Mouse (Mus musculus) ES-E14 (cell line): ENCODE data around the gene Ankar. TPM values are rescaled to one million over a fixed set of nuclear protein-coding genes. Genes with fewer than 3 reads are reported as not detected.

ENCODE experiments used
- DNase-seq: peaks from one replicate; pipeline ENCODE4 v3.0.0-alpha.2; 2013; ENCODE audit warnings: low read depth, low spot score
- H3K27ac ChIP-seq: 2 replicates; pipeline ENCODE4 v1.5.1; 2012; ENCODE audit warnings: low read depth, mild to moderate bottlenecking, low read length, moderate library complexity, mixed read lengths; ENCODE audit not compliant: poor library complexity, insufficient read depth, severe bottlenecking
- H3K36me3 ChIP-seq: 2 replicates; pipeline ENCODE4 v1.6.1; 2012; ENCODE audit warnings: mild to moderate bottlenecking, low read length, moderate library complexity, mixed read lengths; ENCODE audit not compliant: control insufficient read depth, poor library complexity, insufficient read depth, severe bottlenecking
- H3K4me1 ChIP-seq, 2 experiments: fragments of 150-350 bp in 1 of 2; sonication (generic) in 1 of 2; 2 replicates each; pipeline ENCODE4 v1.6.1; 2012; ENCODE audit warnings: low read length in 2 of 2, mild to moderate bottlenecking in 1 of 2, mixed read lengths in 1 of 2; ENCODE audit not compliant: control insufficient read depth in 2 of 2, insufficient read depth in 2 of 2, poor library complexity in 1 of 2
- H3K4me3 ChIP-seq, 2 experiments: fragments of 150-350 bp in 1 of 2; sonication (generic) in 1 of 2; 2 replicates each; pipeline ENCODE4 v1.5.1; 2012; ENCODE audit warnings: low read length in 2 of 2, low read depth in 1 of 2, mild to moderate bottlenecking in 1 of 2, mixed read lengths in 1 of 2; ENCODE audit not compliant: insufficient read depth in 1 of 2, poor library complexity in 1 of 2, severe bottlenecking in 1 of 2
- H3K9ac ChIP-seq: 2 replicates; pipeline ENCODE4 v1.6.1; 2012; ENCODE audit warnings: low read depth, mild to moderate bottlenecking, low read length, mixed read lengths; ENCODE audit not compliant: poor library complexity, insufficient read depth, severe bottlenecking
- H3K9me3 ChIP-seq: fragments of 150-350 bp; sonication (generic); 2 replicates; pipeline ENCODE4 v1.6.1; 2012; ENCODE audit warnings: low read depth, mild to moderate bottlenecking, low read length; ENCODE audit not compliant: control insufficient read depth, insufficient read depth
- CHD2 ChIP-seq: IDR thresholded peaks from 2 replicates; pipeline ENCODE4 v1.6.1; 2014; ENCODE audit warnings: mild to moderate bottlenecking, low read depth, low read length, inconsistent platforms
- HCFC1 ChIP-seq: IDR thresholded peaks from 2 replicates; pipeline ENCODE4 v1.6.1; 2012; ENCODE audit warnings: low read length, inconsistent platforms, borderline replicate concordance; ENCODE audit not compliant: insufficient read depth
- MAFK ChIP-seq: IDR thresholded peaks from 2 replicates; pipeline ENCODE4 v1.6.1; 2014; ENCODE audit warnings: mild to moderate bottlenecking, low read depth, low read length, inconsistent platforms; ENCODE audit not compliant: insufficient read depth
- ZC3H11A ChIP-seq: IDR thresholded peaks from 2 replicates; pipeline ENCODE4 v1.6.1; 2012; ENCODE audit warnings: low read depth, mild to moderate bottlenecking, inconsistent platforms, low read length, borderline replicate concordance
- ZNF384 ChIP-seq: IDR thresholded peaks from 2 replicates; pipeline ENCODE4 v1.6.1; 2012; ENCODE audit warnings: low read depth, low read length, inconsistent platforms
- in situ Hi-C, 2 experiments: fragments of 600-800 bp; cut with MboI; formaldehyde crosslinking; loops; one replicate each; pipeline ENCODE4 v1.15.1; 2025; ENCODE audit warnings: low sequenced_read_pairs in 2 of 2, inconsistent platforms in 1 of 2; ENCODE audit not compliant: unreplicated experiment in 2 of 2
- total RNA-seq: library from RNA; depleted of rRNA; stranded (reverse); fragments of 300-350 nt; gene quantifications from 2 replicates; pipeline ENCODE4 v1.2.3, GENCODE M21; 2012

The Ankar gene
- total RNA-seq, 1 experiment = not detected

DNA sequence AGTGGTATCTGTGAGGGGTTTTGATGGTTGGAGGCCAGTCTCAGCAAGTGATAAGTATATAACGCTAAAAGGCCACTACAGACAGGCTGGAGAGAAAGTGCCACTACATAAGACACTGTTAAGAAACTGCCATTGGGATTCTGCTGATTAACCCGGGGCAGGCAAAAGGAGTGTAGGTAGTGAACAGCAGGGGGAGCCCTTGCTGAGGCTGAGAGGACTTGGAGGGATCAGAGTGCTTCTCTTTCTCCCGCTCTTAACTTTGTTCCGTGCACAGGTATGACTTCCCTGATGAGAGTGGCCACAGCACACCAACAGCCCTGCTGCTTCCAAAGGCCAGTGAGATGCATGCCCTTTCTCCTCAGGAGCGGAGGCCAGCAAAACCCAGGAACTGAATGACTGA lies 18.5 kb upstream of the Ankar start:
- Histone ChIP-seq H3K4me3 (no peak overlapping the region), H3K4me1 (peaks cover 0 to 6% of the 10 kb centered on the region in 2 experiments; a peak in 1 of 4 replicates), H3K27ac (no peak overlapping the region), H3K36me3 (peaks cover 14% of the 10 kb centered on the region), H3K9me3 (no peaks in the 10 kb centered on the region), H3K9ac (peak overlapping the region; percentile 54; the same call in 1 of the 2 replicates)
- DNase-seq = peak; percentile 81
- TF ChIP-seq MAFK = 0 out of 2 replicates have a peak, but pooled peaks have one; percentile 34
- no peak for TF ChIP-seq CHD2
- TF ChIP-seq HCFC1 = no peak
- TF ChIP-seq ZNF384 = no peak
- TF ChIP-seq ZC3H11A = peak; percentile 95
- in situ Hi-C loops = loop anchor here (5.0 kb wide), 2 partner anchors 133 to 143 kb away; no protein-coding TSS in a partner anchor

- H3K4me1 ChIP-seq = peaks cover 0 to 6% of the 10 kb centered on the region in 2 experiments; a peak in 1 of 4 replicates
- no peaks in the 10 kb centered on the region for H3K9me3 ChIP-seq
- H3K36me3 ChIP-seq = peaks cover 22% of the 10 kb centered on the region
- no peak for DNase-seq
- in situ Hi-C loops = loop anchor here (5.0 kb wide), 2 partner anchors 135 to 145 kb away; no protein-coding TSS in a partner anchor
- TF ChIP-seq HCFC1 (no peak), MAFK (no peak), ZNF384 (no peak), CHD2 (no peak), ZC3H11A (no peak)
- no peak overlapping the region for H3K4me3 ChIP-seq
- no peak overlapping the region for H3K9ac ChIP-seq
- no peak overlapping the region for H3K27ac ChIP-seq
Measured at GRCm38 (mm10) chr1:72717540-72717939, 17.2 kb upstream of the Ankar start.

DNA sequence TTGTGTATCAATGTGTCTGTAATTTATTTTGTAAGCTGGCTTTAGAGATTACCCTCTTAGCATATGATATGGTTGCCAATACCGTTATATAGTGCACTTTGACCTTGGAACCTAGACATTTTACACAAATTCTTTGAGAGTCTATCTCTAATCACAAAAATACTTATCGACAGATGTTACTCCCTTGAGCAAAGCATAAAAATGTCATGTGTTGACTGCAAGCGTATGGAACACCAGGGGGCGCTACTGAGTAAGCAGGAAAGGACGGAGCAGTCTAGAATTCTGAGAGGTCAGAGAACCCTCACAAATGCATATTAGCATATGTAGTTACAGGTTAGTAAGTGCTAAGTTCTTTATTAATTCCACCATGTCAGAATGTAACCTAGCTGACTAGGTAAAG lies 16.5 kb upstream of the Ankar start:
- H3K9ac ChIP-seq = no peak overlapping the region

DNA sequence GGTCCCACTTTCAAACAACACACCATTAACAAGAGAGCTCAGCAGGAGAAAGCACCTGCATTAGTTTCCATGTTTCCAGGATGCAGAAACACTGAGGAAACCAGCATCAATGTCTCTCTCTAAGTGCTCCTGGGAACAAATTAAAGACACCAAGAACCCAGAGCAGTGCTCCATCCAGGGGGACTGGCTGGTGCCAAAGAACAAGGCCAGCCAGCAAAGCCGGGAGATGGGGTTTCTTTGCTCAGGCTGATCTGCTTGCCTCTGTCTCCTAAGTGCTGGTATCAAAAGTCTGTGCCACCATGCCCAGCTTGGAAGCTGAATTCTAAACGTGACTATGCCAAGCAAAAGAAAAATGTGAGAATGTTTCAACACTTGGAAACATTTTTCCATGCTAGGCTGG lies 16.0 kb upstream of the Ankar start:
- TF ChIP-seq CHD2 (no peak), ZC3H11A (no peak), HCFC1 (no peak), MAFK (no peak)
- no peak for DNase-seq
- H3K4me1 ChIP-seq = peaks cover 0 to 6% of the 10 kb centered on the region in 2 experiments; a peak in 1 of 4 replicates
- H3K27ac ChIP-seq = no peak overlapping the region
- H3K9me3 ChIP-seq = no peaks in the 10 kb centered on the region
- H3K36me3 ChIP-seq = peaks cover 28% of the 10 kb centered on the region
- no peak overlapping the region for H3K4me3 ChIP-seq
- in situ Hi-C loops = loop anchor here (5.0 kb wide), 2 partner anchors 136 to 146 kb away; no protein-coding TSS in a partner anchor
- no peak overlapping the region for H3K9ac ChIP-seq

More for the DNA sequence above, 16.5 kb upstream of the Ankar start:
- Histone ChIP-seq H3K27ac (no peak overlapping the region), H3K9me3 (no peaks in the 10 kb centered on the region), H3K36me3 (peaks cover 28% of the 10 kb centered on the region), H3K4me1 (peaks cover 0 to 6% of the 10 kb centered on the region in 2 experiments; a peak in 1 of 4 replicates), H3K4me3 (no peak overlapping the region)
- TF ChIP-seq HCFC1 (no peak), ZC3H11A (peak; percentile 74; the same call in 1 of the 2 replicates), MAFK (no peak)
- in situ Hi-C loops = loop anchor here (5.0 kb wide), 2 partner anchors 135 to 145 kb away; no protein-coding TSS in a partner anchor
- DNase-seq = peak; percentile 86
